Mouse (Mus musculus): ENCODE data around the gene Gm8439.

Gm8439 gene

GRCm38 (mm10) chr4:120613691-120614329, 25.3 kb downstream of the Gm8439 start:
- DNase-seq: peak; percentile 44

GRCm38 (mm10) chr4:120614644-120615043, 26.1 kb downstream of the Gm8439 start:
- DNase-seq: no peak

- no peak for DNase-seq
Observed at GRCm38 (mm10) chr4:120615528-120616081, 27.1 kb downstream of the Gm8439 start.

- DNase-seq: no peak
Observed at GRCm38 (mm10) chr4:120616199-120617025, 27.9 kb downstream of the Gm8439 start.

- DNase-seq: no peak
Observed at GRCm38 (mm10) chr4:120627728-120628127, 39.2 kb downstream of the Gm8439 start.

GRCm38 (mm10) chr4:120630218-120630931, 41.8 kb downstream of the Gm8439 start:
- DNase-seq: no peak

GRCm38 (mm10) chr4:120631828-120632227, 43.3 kb downstream of the Gm8439 start:
- no peak for DNase-seq

GRCm38 (mm10) chr4:120635351-120635750, 46.8 kb downstream of the Gm8439 start:
- DNase-seq: no peak

GRCm38 (mm10) chr4:120641946-120642345, 53.4 kb downstream of the Gm8439 start:
- DNase-seq: no peak

GRCm38 (mm10) chr4:120643899-120644298, 55.4 kb downstream of the Gm8439 start:
- no peak for DNase-seq

- DNase-seq: peak; percentile 15
Observed at GRCm38 (mm10) chr4:120649369-120650207, 61.0 kb downstream of the Gm8439 start.

- no peak for DNase-seq
Observed at GRCm38 (mm10) chr4:120650208-120650592, 61.7 kb downstream of the Gm8439 start.

- no peak for DNase-seq
Observed at GRCm38 (mm10) chr4:120655898-120656297, 67.4 kb downstream of the Gm8439 start.
